Mouse (Mus musculus): ENCODE data around the gene Cdc5l.
"Not testable (repeated sequence)": the region's sequence is repeated elsewhere in the genome, so short reads cannot be mapped to it uniquely, and the experiment has no call there.

Cdc5l gene

DNA sequence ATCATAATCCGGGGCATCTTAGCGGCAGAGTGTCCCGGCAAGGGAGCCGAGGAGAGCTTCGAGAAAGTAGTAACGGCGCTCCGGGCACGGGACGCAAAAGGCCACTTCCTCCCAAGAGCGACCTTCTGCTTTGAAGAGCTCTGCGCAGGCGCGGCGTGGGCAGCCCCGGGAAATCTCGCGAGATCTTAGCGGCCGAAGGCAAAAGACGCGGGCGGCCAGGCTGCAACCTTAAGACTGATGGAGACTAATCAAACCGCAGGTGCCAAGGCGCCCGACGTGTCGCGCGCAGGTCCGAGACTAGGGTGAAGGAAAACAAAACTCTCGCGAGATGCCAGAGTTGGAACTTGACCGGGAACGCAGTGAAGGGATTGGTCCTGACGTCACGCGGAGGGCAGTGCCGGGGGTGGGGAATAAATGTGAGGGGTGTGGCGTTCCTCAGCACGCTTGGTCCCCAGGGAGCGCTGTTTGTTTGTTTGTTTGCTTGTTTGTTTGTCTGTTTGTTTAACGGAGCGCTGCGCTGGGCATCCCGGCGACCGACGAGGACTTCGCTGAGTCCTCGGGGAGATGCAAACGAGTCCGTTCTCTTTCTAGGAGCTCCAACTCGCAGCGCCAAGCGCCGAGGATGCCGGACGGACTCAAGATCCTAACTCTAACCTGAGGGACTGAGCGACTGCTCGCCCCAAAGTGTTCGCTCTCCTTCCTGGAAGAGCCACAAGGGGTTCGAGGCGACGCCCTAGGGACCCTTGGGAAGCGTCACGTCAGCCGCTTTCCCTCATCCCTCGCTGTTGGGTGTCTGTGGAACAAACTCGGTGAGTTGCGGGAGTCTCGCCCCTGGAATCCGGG lies at the start of gene Cdc5l:
Gene Cdc5l (minus strand): TSS at position 319 of the 843 bp plus-strand sequence.
- in situ Hi-C loops (cut with MboI; ENCODE audit: low sequenced_read_pairs) = no loop called here

- in situ Hi-C loops (cut with MboI; ENCODE audit: low sequenced_read_pairs) = no loop called here
Observed at GRCm38 (mm10) chr17:45480429-45480828, 46.9 kb upstream of the Cdc5l start.

GRCm38 (mm10) chr17:45478234-45478825 lies 44.8 kb upstream of the Cdc5l start:
- in situ Hi-C loops (cut with MboI; ENCODE audit: low sequenced_read_pairs) = no loop called here

- in situ Hi-C loops (cut with MboI; ENCODE audit: low sequenced_read_pairs) = no loop called here
Observed at GRCm38 (mm10) chr17:45474669-45475465, 41.3 kb upstream of the Cdc5l start, which contains the start of gene Spats1. TSS of gene Spats1 (minus strand) at chr17:45475415.

DNA sequence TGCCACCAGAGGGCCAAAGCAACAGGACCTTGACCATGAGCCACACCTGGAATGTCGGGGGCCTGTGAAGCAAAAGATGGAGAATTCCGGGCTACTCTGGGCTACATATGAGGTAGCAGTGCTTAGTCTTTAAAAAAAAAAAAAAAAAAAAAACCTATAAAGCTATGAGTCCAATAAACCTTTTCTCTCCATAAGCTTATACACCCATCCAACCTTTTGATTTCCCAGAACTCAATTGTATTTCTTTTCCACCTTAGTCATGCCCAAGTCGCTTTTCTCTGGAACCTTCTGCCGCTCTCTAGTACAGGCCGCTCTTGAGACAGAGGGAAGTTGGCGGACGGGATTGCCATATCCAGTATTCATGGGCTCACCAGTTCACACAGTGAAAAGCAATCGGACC lies 40.6 kb upstream of the Cdc5l start:
- in situ Hi-C loops (cut with MboI; ENCODE audit: low sequenced_read_pairs) = no loop called here

DNA sequence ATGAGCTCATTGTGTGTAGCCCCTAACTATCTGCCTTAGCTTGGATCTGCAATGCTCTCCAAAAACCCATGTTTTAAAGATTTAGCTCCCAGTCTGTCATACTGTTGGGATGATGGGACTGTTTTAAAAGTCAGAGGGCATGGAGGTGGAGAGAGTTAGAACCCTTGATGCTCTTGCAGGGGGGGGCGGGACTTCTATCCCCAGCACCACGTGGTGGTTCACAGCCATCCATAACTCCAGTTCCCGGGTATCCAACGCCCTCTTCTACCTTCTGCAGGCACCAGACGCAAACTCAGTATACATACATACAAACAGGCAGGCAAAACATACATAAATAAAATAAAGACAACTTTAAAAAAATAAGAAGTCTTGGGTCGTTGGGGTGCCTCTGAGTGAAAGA lies 40.1 kb upstream of the Cdc5l start:
- in situ Hi-C loops (cut with MboI; ENCODE audit: low sequenced_read_pairs) = no loop called here

- in situ Hi-C loops (cut with MboI; ENCODE audit: low sequenced_read_pairs) = no loop called here
Observed at GRCm38 (mm10) chr17:45470726-45471125, 37.2 kb upstream of the Cdc5l start.

- in situ Hi-C loops (cut with MboI; ENCODE audit: low sequenced_read_pairs) = no loop called here
Observed at GRCm38 (mm10) chr17:45468302-45468701, 34.8 kb upstream of the Cdc5l start.

GRCm38 (mm10) chr17:45466701-45467100 lies 33.2 kb upstream of the Cdc5l start:
- in situ Hi-C loops (cut with MboI; ENCODE audit: low sequenced_read_pairs) = no loop called here

- in situ Hi-C loops (cut with MboI; ENCODE audit: low sequenced_read_pairs) = no loop called here
Observed at GRCm38 (mm10) chr17:45464255-45464654, 30.7 kb upstream of the Cdc5l start.

GRCm38 (mm10) chr17:45462506-45462905 lies 29.0 kb upstream of the Cdc5l start:
- in situ Hi-C loops (cut with MboI; ENCODE audit: low sequenced_read_pairs) = no loop called here

- in situ Hi-C loops (cut with MboI; ENCODE audit: low sequenced_read_pairs) = no loop called here
Observed at GRCm38 (mm10) chr17:45459062-45459461, 25.5 kb upstream of the Cdc5l start.

DNA sequence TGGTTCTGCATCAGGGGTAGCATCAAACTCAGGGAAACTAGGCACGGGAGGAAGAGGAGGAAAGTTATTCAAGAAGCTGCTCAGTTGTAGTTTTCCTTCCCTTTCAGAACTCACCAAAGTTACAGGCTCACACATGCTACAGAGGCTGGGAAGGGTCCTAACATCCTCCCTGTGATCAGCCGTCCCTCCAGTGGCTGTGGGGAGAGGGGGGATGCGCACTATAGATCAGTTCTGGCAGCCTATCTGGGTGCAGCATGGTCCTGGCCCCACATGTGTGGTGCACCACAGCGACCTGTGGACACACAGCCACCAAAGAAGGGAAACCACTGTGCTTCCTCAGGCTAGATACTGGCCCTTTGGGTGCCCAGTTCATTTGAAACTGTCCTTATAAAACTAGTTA lies 25.0 kb upstream of the Cdc5l start:
- in situ Hi-C loops (cut with MboI; ENCODE audit: low sequenced_read_pairs) = no loop called here

GRCm38 (mm10) chr17:45457487-45457886 lies 23.9 kb upstream of the Cdc5l start:
- in situ Hi-C loops (cut with MboI; ENCODE audit: low sequenced_read_pairs) = no loop called here

DNA sequence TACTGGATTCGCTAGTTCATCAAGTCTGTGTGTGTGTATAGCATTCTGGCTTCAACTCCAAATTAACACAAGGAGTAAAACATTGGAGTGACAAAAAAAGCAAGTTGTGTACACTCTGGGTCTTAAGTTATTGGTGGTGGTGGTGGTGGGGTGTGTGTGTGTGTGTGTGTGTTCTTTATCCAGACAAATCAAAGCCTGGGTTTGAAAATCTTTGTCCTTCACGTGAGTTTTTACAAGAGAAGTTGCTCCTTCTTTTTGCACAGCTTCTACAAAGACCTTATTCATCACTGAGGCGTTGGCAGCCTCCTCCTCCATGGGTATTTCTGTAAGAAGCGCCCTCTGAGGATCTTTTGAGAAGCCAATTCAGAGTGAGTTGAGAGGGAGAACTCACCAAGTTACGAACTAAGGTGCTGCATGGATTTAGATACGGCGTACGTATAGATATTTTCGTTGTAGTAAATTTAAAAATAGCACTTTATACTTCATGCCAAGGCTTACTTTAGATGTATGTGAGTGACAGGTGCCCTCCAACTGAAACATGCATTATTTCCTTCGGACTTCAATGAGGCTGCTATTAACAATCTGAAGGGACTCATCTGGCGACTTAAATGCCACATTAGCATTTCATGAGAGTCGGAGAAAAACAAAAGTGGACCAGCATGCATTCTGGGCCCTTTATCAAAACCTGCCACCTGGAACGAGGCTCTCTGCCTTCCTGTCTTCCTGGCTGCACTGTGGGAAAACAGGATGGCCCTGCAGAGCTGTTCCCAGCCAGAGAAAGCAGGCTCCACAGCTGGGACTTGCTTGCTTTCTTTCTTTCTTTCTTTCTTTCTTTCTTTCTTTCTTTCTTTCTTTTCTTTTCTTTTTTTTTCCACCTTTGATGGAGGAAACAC lies 23.0 kb upstream of the Cdc5l start:
- in situ Hi-C loops (cut with MboI; ENCODE audit: low sequenced_read_pairs) = no loop called here

GRCm38 (mm10) chr17:45455783-45456182 lies 22.2 kb upstream of the Cdc5l start:
- in situ Hi-C loops (cut with MboI; ENCODE audit: low sequenced_read_pairs) = not testable (repeated sequence)

DNA sequence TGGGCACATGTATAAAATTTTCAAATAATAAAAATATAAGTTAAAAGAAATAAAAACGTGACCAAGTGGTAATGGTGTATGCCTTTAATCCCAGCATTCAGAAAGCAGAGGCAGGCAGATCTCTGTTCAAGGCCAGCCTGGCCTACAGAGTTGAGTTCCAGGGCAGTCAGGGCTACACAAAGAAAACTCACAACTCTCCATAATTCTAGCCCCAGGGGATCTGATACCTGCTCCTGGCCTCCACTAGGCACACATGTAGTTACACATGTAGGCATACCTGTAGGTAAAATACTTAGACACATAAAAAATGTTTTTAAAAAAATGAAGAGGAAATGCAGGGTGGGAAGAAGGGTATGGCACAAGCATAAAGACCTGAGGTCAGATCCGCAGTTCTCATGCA lies 21.3 kb upstream of the Cdc5l start:
- in situ Hi-C loops (cut with MboI; ENCODE audit: low sequenced_read_pairs) = no loop called here

- in situ Hi-C loops (cut with MboI; ENCODE audit: low sequenced_read_pairs) = no loop called here
Observed at GRCm38 (mm10) chr17:45452271-45452670, 18.7 kb upstream of the Cdc5l start.

DNA sequence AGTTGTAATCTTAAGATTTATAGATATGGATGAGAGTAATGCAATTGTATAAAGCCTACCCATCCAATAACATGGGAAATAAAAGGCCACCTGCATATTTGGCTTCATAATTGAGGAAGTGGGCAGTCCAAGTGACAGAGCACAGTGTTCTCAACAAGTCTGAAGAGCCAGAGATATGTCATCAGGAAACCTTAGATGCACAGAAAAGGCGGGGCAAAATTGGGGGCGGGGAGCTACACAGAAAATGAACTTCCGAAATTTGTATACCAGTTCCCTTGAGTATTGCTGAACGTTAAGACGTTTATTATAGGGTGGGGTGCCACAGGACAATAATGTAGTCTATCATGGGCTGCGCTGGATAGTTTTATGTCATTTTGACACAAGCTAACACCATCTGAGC lies 16.6 kb upstream of the Cdc5l start:
- in situ Hi-C loops (cut with MboI; ENCODE audit: low sequenced_read_pairs) = no loop called here

- in situ Hi-C loops (cut with MboI; ENCODE audit: low sequenced_read_pairs) = no loop called here
Observed at GRCm38 (mm10) chr17:45449586-45449985, 16.0 kb upstream of the Cdc5l start.

DNA sequence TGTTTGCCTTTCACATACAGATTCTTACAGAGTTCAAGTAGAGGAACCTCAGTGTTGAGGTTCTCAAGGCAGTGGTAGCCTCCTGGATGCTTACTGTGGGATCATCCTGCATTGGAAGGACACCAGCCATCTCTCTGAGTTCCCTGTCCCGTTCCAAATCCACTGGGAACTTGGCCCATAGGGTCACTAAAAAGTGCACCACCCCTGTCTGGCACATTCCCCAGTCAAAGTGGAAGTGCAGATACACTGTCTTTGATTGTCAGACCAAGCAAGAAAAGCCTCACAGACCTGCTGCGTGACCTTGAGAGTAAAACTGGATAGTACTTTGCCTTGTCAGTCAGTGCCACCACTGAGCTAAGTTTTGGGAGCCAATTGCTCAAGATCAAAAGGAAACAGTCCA lies 13.5 kb upstream of the Cdc5l start:
- in situ Hi-C loops (cut with MboI; ENCODE audit: low sequenced_read_pairs) = no loop called here
